Mouse (Mus musculus): ENCODE data around the gene Knl1. TPM values are rescaled to one million over a fixed set of nuclear protein-coding genes. Genes with fewer than 3 reads are reported as not detected.

Gene Knl1
- polyA plus RNA-seq, 1 experiment from 2014 or later, result 44.8 TPM

DNA sequence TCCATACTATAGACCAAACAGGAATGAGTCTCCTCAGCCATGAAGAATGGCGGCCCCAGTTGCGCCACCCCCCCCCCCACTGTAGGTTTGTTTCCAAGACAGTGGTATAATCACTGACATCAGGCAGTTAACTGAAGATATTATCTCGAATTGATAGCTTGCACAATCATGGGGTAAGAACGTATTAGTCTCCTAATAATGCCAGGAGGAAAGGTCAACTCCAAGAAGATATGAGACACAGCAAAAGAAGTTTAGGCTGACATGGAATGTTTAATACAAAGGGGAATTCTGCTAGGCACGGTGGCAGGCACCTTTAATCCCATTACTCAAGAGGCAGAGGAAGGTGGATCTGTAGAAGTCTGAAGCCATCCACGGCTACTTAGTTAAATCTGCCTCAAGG lies 99.5 kb downstream of the Knl1 start:
- no peak for ATAC-seq (ENCODE audit: insufficient read depth, low FRiP score)
- WGBS, result 85% methylated on average over 6 of the region's 6 CpGs

DNA sequence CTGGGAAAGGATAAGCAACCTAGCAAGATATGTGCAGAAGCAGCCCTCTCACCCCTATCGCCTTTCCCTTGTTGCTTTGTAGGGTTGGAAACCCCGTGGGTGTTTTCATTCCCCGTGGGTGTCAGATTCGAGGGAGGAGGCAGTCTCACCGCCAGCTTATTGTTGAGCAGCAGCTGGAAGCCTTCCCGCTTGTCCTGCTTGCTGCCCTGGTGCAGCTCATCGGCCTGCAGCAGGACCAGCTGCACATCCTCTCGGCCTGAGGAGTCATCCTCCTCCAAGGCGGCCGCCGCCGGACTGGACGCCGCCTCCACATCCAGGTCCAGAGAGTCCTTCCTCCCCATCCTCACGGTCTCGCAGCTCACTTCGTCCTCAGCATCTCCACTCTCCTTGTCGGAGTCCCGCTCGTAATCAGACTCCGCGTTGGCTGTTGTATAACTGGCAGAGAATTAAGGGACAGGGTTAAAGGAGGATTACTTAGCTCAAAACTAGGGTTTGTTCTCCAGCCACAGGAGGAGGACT lies 100.3 kb downstream of the Knl1 start:
- 82% methylated on average over 22 of the region's 22 CpGs for WGBS
- H3K27ac ChIP-seq (ENCODE audit: low read length), result no peak overlapping the region
- no peaks in the 10 kb centered on the region for H3K9me3 ChIP-seq (replicated peaks; ENCODE audit: control insufficient read depth, low read length)
- no peak overlapping the region for H3K4me2 ChIP-seq (ENCODE audit: low read depth, low read length)
- ATAC-seq (ENCODE audit: insufficient read depth, low FRiP score), result no peak
- no peak overlapping the region for H3K9ac ChIP-seq (ENCODE audit: low read length)
- no peak overlapping the region for H3K4me3 ChIP-seq (replicated peaks; ENCODE audit: low read length)
- peaks cover 16% of the 10 kb centered on the region for H3K36me3 ChIP-seq (ENCODE audit: control insufficient read depth, insufficient read depth, low read length)
- H3K4me1 ChIP-seq (ENCODE audit: control insufficient read depth, insufficient read depth, low read length), result no peaks in the 10 kb centered on the region
- H3K27me3 ChIP-seq (ENCODE audit: control insufficient read depth, insufficient read depth, low read length), result no peaks in the 10 kb centered on the region

More for the DNA sequence above, 99.5 kb downstream of the Knl1 start:
- no peak overlapping the region for H3K4me2 ChIP-seq (ENCODE audit: low read depth, low read length)
- no peak overlapping the region for H3K9ac ChIP-seq (ENCODE audit: low read length)
- peaks cover 21% of the 10 kb centered on the region for H3K36me3 ChIP-seq (ENCODE audit: control insufficient read depth, insufficient read depth, low read length)
- no peak overlapping the region for H3K4me3 ChIP-seq (replicated peaks; ENCODE audit: low read length)
- no peaks in the 10 kb centered on the region for H3K4me1 ChIP-seq (ENCODE audit: control insufficient read depth, insufficient read depth, low read length)
- no peak overlapping the region for H3K27ac ChIP-seq (ENCODE audit: low read length)
- no peaks in the 10 kb centered on the region for H3K27me3 ChIP-seq (ENCODE audit: control insufficient read depth, insufficient read depth, low read length)
- no peaks in the 10 kb centered on the region for H3K9me3 ChIP-seq (replicated peaks; ENCODE audit: control insufficient read depth, low read length)

DNA sequence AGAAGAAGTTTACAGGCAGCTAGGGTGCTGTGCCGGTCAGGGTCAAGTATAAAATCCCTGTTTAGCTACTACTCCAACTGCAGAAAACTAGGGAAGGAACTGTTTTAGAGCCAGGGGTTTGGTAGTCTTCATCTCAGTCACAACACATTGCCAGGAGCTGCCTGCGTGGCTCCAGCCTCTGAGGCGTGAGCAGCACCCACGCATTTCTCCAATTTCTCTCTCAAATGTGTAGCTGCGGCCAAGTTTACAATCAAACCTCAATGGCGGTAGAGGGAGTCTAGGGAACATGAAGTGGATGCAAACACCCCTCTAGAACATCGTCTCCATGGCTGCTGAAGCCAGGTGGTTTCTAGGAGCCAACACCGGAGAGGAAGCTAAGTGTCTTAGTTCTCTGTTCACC lies 100.9 kb downstream of the Knl1 start:
- ATAC-seq (ENCODE audit: insufficient read depth, low FRiP score), result no peak
- no peaks in the 10 kb centered on the region for H3K27me3 ChIP-seq (ENCODE audit: control insufficient read depth, insufficient read depth, low read length)
- H3K4me3 ChIP-seq (replicated peaks; ENCODE audit: low read length), result no peak overlapping the region
- peaks cover 14% of the 10 kb centered on the region for H3K36me3 ChIP-seq (ENCODE audit: control insufficient read depth, insufficient read depth, low read length)
- no peak overlapping the region for H3K4me2 ChIP-seq (ENCODE audit: low read depth, low read length)
- H3K4me1 ChIP-seq (ENCODE audit: control insufficient read depth, insufficient read depth, low read length), result no peaks in the 10 kb centered on the region
- no peak overlapping the region for H3K27ac ChIP-seq (ENCODE audit: low read length)
- 91% methylated on average over 8 of the region's 8 CpGs for WGBS
- H3K9ac ChIP-seq (ENCODE audit: low read length), result no peak overlapping the region
- H3K9me3 ChIP-seq (replicated peaks; ENCODE audit: control insufficient read depth, low read length), result no peaks in the 10 kb centered on the region

DNA sequence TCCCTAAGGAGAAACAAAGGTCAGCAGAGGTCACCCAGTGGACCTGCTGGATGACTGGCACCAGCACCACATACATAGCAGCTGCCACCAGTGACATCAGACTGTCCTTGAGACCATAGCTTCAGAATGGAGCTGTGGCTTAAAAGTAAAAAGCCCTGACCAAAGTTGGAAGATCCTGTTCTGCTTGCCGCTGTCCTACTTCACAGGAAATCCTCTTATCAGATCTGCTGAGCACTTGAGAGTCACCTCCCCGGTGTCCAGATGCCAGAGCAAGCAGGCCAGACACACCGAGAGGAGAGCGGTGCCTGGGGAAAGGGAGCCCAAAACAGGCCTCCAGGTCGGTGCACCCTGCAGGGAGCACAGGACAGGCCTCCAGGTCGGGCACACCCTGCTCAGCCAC lies 105.3 kb downstream of the Knl1 start:
- 87% methylated on average over 6 of the region's 6 CpGs for WGBS
- no peak overlapping the region for H3K4me2 ChIP-seq (ENCODE audit: low read depth, low read length)
- H3K27me3 ChIP-seq (ENCODE audit: control insufficient read depth, insufficient read depth, low read length), result no peaks in the 10 kb centered on the region
- no peaks in the 10 kb centered on the region for H3K9me3 ChIP-seq (replicated peaks; ENCODE audit: control insufficient read depth, low read length)
- 0 out of 2 replicates have a peak, but pooled peaks cover 4% of the 10 kb centered on the region for H3K36me3 ChIP-seq (ENCODE audit: control insufficient read depth, insufficient read depth, low read length)
- ATAC-seq (ENCODE audit: insufficient read depth, low FRiP score), result no peak
- H3K27ac ChIP-seq (ENCODE audit: low read length), result no peak overlapping the region
- no peak overlapping the region for H3K9ac ChIP-seq (ENCODE audit: low read length)
- peaks cover 8% of the 10 kb centered on the region; the same call in 1 of the 2 replicates for H3K4me1 ChIP-seq (ENCODE audit: control insufficient read depth, insufficient read depth, low read length)
- no peak overlapping the region for H3K4me3 ChIP-seq (replicated peaks; ENCODE audit: low read length)

DNA sequence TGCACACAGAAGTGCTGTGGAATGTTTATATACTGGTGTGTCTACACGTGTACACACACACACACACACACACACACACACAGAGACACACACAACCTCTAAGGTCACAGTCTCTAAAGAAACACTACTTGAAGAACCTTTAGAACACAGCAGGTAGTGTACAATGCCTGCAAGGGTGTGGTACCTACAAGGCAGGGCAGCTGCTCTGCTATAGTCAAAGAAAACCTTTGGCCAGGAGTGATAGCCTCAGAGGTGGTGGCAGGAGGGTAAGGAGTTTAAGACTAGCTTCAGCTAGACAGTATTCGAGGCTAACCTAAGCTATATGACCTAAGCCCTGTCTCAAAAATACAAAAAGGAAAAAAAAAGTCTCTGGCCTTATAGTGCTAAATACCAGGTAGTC lies 107.8 kb downstream of the Knl1 start:
- H3K9me3 ChIP-seq (replicated peaks; ENCODE audit: control insufficient read depth, low read length), result no peaks in the 10 kb centered on the region
- ATAC-seq (ENCODE audit: insufficient read depth, low FRiP score), result no peak; the same call in 1 of the 2 replicates
- H3K4me3 ChIP-seq (replicated peaks; ENCODE audit: low read length), result no peak overlapping the region
- H3K4me2 ChIP-seq (ENCODE audit: low read depth, low read length), result no peak overlapping the region
- H3K27me3 ChIP-seq (ENCODE audit: control insufficient read depth, insufficient read depth, low read length), result no peaks in the 10 kb centered on the region
- H3K9ac ChIP-seq (ENCODE audit: low read length), result no peak overlapping the region
- 73% methylated on average over 2 of the region's 2 CpGs for WGBS
- H3K36me3 ChIP-seq (ENCODE audit: control insufficient read depth, insufficient read depth, low read length), result 0 out of 2 replicates have a peak, but pooled peaks cover 4% of the 10 kb centered on the region
- peaks cover 8% of the 10 kb centered on the region; the same call in 1 of the 2 replicates for H3K4me1 ChIP-seq (ENCODE audit: control insufficient read depth, insufficient read depth, low read length)
- no peak overlapping the region for H3K27ac ChIP-seq (ENCODE audit: low read length)

Other genes with a start within 250 kb of the Knl1 start
- 75.0 and 86.7 TPM in 2 replicates for gene Knstrn, start 233.1 kb upstream of the Knl1 start, polyA plus RNA-seq (2015; fragmentation: Nextera tagmentation; extraction: Ambion mirVana)
- gene Ivd, start 185.2 kb upstream of the Knl1 start, polyA plus RNA-seq (2015; fragmentation: Nextera tagmentation; extraction: Ambion mirVana), result 64.3 and 65.4 TPM in 2 replicates
- 3.4 and 3.6 TPM in 2 replicates for gene Bahd1, start 146.7 kb upstream of the Knl1 start, polyA plus RNA-seq (2015; fragmentation: Nextera tagmentation; extraction: Ambion mirVana)
- 20.1 and 21.1 TPM in 2 replicates for gene Chst14, start 120.6 kb upstream of the Knl1 start, polyA plus RNA-seq (2015; fragmentation: Nextera tagmentation; extraction: Ambion mirVana)
- 23.8 and 24.0 TPM in 2 replicates for gene Ccdc32, start 17.7 kb upstream of the Knl1 start, polyA plus RNA-seq (2015; fragmentation: Nextera tagmentation; extraction: Ambion mirVana)
- gene Rpusd2, start 12.3 kb upstream of the Knl1 start, polyA plus RNA-seq (2015; fragmentation: Nextera tagmentation; extraction: Ambion mirVana), result 3.0 and 3.3 TPM in 2 replicates
- gene Rad51, start 65.7 kb downstream of the Knl1 start, polyA plus RNA-seq (2015; fragmentation: Nextera tagmentation; extraction: Ambion mirVana), result 33.1 and 36.6 TPM in 2 replicates
- gene Rmdn3, start 109.9 kb downstream of the Knl1 start, polyA plus RNA-seq (2015; fragmentation: Nextera tagmentation; extraction: Ambion mirVana), result 42.9 and 45.2 TPM in 2 replicates
- 5.9 and 9.9 TPM in 2 replicates for gene Gchfr, start 120.7 kb downstream of the Knl1 start, polyA plus RNA-seq (2015; fragmentation: Nextera tagmentation; extraction: Ambion mirVana)
- 3.6 and 5.9 TPM in 2 replicates for gene Gm14137, start 127.4 kb downstream of the Knl1 start, polyA plus RNA-seq (2015; fragmentation: Nextera tagmentation; extraction: Ambion mirVana)
- 51.6 and 55.2 TPM in 2 replicates for gene Zfyve19, start 161.5 kb downstream of the Knl1 start, polyA plus RNA-seq (2015; fragmentation: Nextera tagmentation; extraction: Ambion mirVana)
- 13.8 and 16.7 TPM in 2 replicates for gene Dnajc17, start 161.7 kb downstream of the Knl1 start, polyA plus RNA-seq (2015; fragmentation: Nextera tagmentation; extraction: Ambion mirVana)
- 3.4 TPM in 2 replicates for gene Ppp1r14d, start 182.8 kb downstream of the Knl1 start, polyA plus RNA-seq (2015; fragmentation: Nextera tagmentation; extraction: Ambion mirVana)
- gene Spint1, start 190.2 kb downstream of the Knl1 start, polyA plus RNA-seq (2015; fragmentation: Nextera tagmentation; extraction: Ambion mirVana), result 78.6 and 95.9 TPM in 2 replicates
- gene Rhov, start 224.2 kb downstream of the Knl1 start, polyA plus RNA-seq (2015; fragmentation: Nextera tagmentation; extraction: Ambion mirVana), result 30.2 and 34.5 TPM in 2 replicates
- gene Vps18, start 241.6 kb downstream of the Knl1 start, polyA plus RNA-seq (2015; fragmentation: Nextera tagmentation; extraction: Ambion mirVana), result 17.5 and 19.8 TPM in 2 replicates